Mouse (Mus musculus) myocyte (in vitro differentiated cells): ENCODE data around the gene Sez6l. TPM values are rescaled to one million over a fixed set of nuclear protein-coding genes. Genes with fewer than 3 reads are reported as not detected.

ENCODE experiments used
- H3K27me3 ChIP-seq: one replicate; pipeline ENCODE4 v1.6.1; 2011; ENCODE audit not compliant: control insufficient read depth, insufficient read depth, insufficient read length
- H3K36me3 ChIP-seq: one replicate; pipeline ENCODE4 v1.6.1; 2011; ENCODE audit not compliant: control insufficient read depth, insufficient read depth
- H3K4me2 ChIP-seq: one replicate; pipeline ENCODE4 v1.6.1; 2011; ENCODE audit warnings: low read depth, control low read depth
- H3K4me3 ChIP-seq: one replicate; pipeline ENCODE4 v1.5.1; 2011; ENCODE audit warnings: mild to moderate bottlenecking, control low read depth, moderate library complexity
- H3K79me2 ChIP-seq: one replicate; pipeline ENCODE4 v1.6.1; 2011; ENCODE audit not compliant: control insufficient read depth, insufficient read depth
- H3ac ChIP-seq: one replicate; pipeline ENCODE4 v1.6.1; 2011; ENCODE audit not compliant: control insufficient read depth, insufficient read length
- CEBPB ChIP-seq: IDR thresholded peaks from 2 replicates; pipeline ENCODE4 v1.6.1; 2011; ENCODE audit warnings: mild to moderate bottlenecking, moderate library complexity; ENCODE audit not compliant: poor library complexity, insufficient read depth, severe bottlenecking
- E2F4 ChIP-seq: IDR thresholded peaks from one replicate; pipeline ENCODE4 v1.6.1; 2011; ENCODE audit warnings: mild to moderate bottlenecking, control low read depth, moderate library complexity; ENCODE audit not compliant: insufficient read depth
- MAX ChIP-seq: IDR thresholded peaks from one replicate; pipeline ENCODE4 v1.6.1; 2011; ENCODE audit warnings: low read depth, mild to moderate bottlenecking, control low read depth
- MYOD1 ChIP-seq, 3 experiments: IDR thresholded peaks; one replicate each; pipeline ENCODE4 v1.6.1; 2011; ENCODE audit warnings: control low read depth in 2 of 3, low read depth in 2 of 3, mild to moderate bottlenecking in 2 of 3, moderate library complexity in 1 of 3; ENCODE audit not compliant: insufficient read length in 2 of 3, control insufficient read depth in 1 of 3
- MYOG ChIP-seq, 3 experiments: IDR thresholded peaks; one replicate each; pipeline ENCODE4 v1.6.1; 2011; ENCODE audit warnings: control low read depth in 2 of 3, low read depth in 2 of 3, mild to moderate bottlenecking in 2 of 3; ENCODE audit not compliant: insufficient read length in 2 of 3, control insufficient read depth in 1 of 3, insufficient read depth in 1 of 3
- POLR2A ChIP-seq: IDR thresholded peaks from one replicate; pipeline ENCODE4 v1.6.1; 2011; ENCODE audit warnings: low read depth, mild to moderate bottlenecking, control low read depth, moderate library complexity; ENCODE audit not compliant: insufficient read length
- POLR2AphosphoS2 ChIP-seq: IDR thresholded peaks from one replicate; pipeline ENCODE4 v1.6.1; 2011; ENCODE audit warnings: low read depth, control low read depth; ENCODE audit not compliant: insufficient read length
- REST ChIP-seq: IDR thresholded peaks from one replicate; pipeline ENCODE4 v1.6.1; 2011; ENCODE audit warnings: mild to moderate bottlenecking, control low read depth, moderate library complexity; ENCODE audit not compliant: insufficient read depth, insufficient read length
- SRF ChIP-seq: IDR thresholded peaks from one replicate; pipeline ENCODE4 v1.6.1; 2011; ENCODE audit warnings: low read depth; ENCODE audit not compliant: control insufficient read depth, insufficient read length
- TCF12 ChIP-seq: IDR thresholded peaks from one replicate; pipeline ENCODE4 v1.6.1; 2011; ENCODE audit warnings: mild to moderate bottlenecking, control low read depth; ENCODE audit not compliant: poor library complexity, insufficient read depth, severe bottlenecking
- TCF3 ChIP-seq: IDR thresholded peaks from one replicate; pipeline ENCODE4 v1.6.1; 2011; ENCODE audit warnings: low read depth, control low read depth; ENCODE audit not compliant: insufficient read length
- USF1 ChIP-seq: IDR thresholded peaks from one replicate; pipeline ENCODE4 v1.6.1; 2011; ENCODE audit warnings: low read depth, mild to moderate bottlenecking, control low read depth, moderate library complexity
- polyA plus RNA-seq: library from polyadenylated mRNA; unstranded; fragments of >200 nt; fragmentation: generic; extraction: Trizol; gene quantifications from one replicate; pipeline ENCODE4 v1.2.1, GENCODE M21; 2012; ENCODE audit warnings: missing spikeins

Sez6l gene
- polyA plus RNA-seq, 1 experiment: not detected

GRCm38 (mm10) chr5:112482551-112482950 lies 94.4 kb downstream of the Sez6l start:
- Histone ChIP-seq H3K4me3 (no peak overlapping the region), H3K27me3 (peaks cover 26% of the 10 kb centered on the region), H3K79me2 (no peaks in the 10 kb centered on the region), H3ac (no peak overlapping the region), H3K36me3 (no peaks in the 10 kb centered on the region), H3K4me2 (no peak overlapping the region)
- TF ChIP-seq USF1: no peak
- TF ChIP-seq SRF: no peak
- TF ChIP-seq CEBPB: no peak
- no peak for TF ChIP-seq TCF3
- TF ChIP-seq MYOD1 (IDR thresholded peaks at IDR 0.05; ENCODE audit: control insufficient read depth in 1 of 3, insufficient read length in 2 of 3, low read depth in 2 of 3): no peak
- no peak for TF ChIP-seq REST
- no peak for TF ChIP-seq MAX
- no peak for TF ChIP-seq POLR2AphosphoS2
- TF ChIP-seq MYOG (IDR thresholded peaks at IDR 0.05; ENCODE audit: control insufficient read depth in 1 of 3, insufficient read depth in 1 of 3, insufficient read length in 2 of 3, low read depth in 2 of 3): no peak
- TF ChIP-seq E2F4: no peak
- TF ChIP-seq TCF12: no peak
- no peak for TF ChIP-seq POLR2A

GRCm38 (mm10) chr5:112481946-112482410 lies 95.0 kb downstream of the Sez6l start:
- H3K4me2 ChIP-seq: no peak overlapping the region
- peaks cover 30% of the 10 kb centered on the region for H3K27me3 ChIP-seq
- no peak overlapping the region for H3ac ChIP-seq
- no peak overlapping the region for H3K4me3 ChIP-seq
- H3K36me3 ChIP-seq: no peaks in the 10 kb centered on the region
- TF ChIP-seq REST (no peak), MYOD1 (IDR thresholded peaks at IDR 0.05; ENCODE audit: control insufficient read depth in 1 of 3, insufficient read length in 2 of 3, low read depth in 2 of 3) (no peak), MAX (no peak)
- H3K79me2 ChIP-seq: no peaks in the 10 kb centered on the region

GRCm38 (mm10) chr5:112473453-112473852 lies 103.5 kb downstream of the Sez6l start:
- Histone ChIP-seq H3K4me3 (no peak overlapping the region), H3K4me2 (no peak overlapping the region), H3K79me2 (no peaks in the 10 kb centered on the region), H3K36me3 (no peaks in the 10 kb centered on the region), H3ac (no peak overlapping the region), H3K27me3 (peaks cover 32% of the 10 kb centered on the region)
- TF ChIP-seq CEBPB (no peak), USF1 (no peak), TCF12 (no peak), REST (no peak), SRF (no peak), TCF3 (no peak), MYOD1 (IDR thresholded peaks at IDR 0.05; ENCODE audit: control insufficient read depth in 1 of 3, insufficient read length in 2 of 3, low read depth in 2 of 3) (no peak), POLR2AphosphoS2 (no peak), MAX (no peak), MYOG (IDR thresholded peaks at IDR 0.05; ENCODE audit: control insufficient read depth in 1 of 3, insufficient read depth in 1 of 3, insufficient read length in 2 of 3, low read depth in 2 of 3) (no peak), E2F4 (no peak), POLR2A (no peak)

GRCm38 (mm10) chr5:112470144-112470543 lies 106.8 kb downstream of the Sez6l start:
- TF ChIP-seq E2F4 (no peak), USF1 (no peak), TCF3 (no peak), POLR2AphosphoS2 (no peak), MYOG (IDR thresholded peaks at IDR 0.05; ENCODE audit: control insufficient read depth in 1 of 3, insufficient read depth in 1 of 3, insufficient read length in 2 of 3, low read depth in 2 of 3) (no peak), REST (no peak), TCF12 (no peak), CEBPB (no peak), MYOD1 (IDR thresholded peaks at IDR 0.05; ENCODE audit: control insufficient read depth in 1 of 3, insufficient read length in 2 of 3, low read depth in 2 of 3) (no peak), SRF (no peak)
- no peak overlapping the region for H3K4me2 ChIP-seq
- no peaks in the 10 kb centered on the region for H3K79me2 ChIP-seq
- no peak overlapping the region for H3K4me3 ChIP-seq
- H3ac ChIP-seq: no peak overlapping the region
- peaks cover 30% of the 10 kb centered on the region for H3K27me3 ChIP-seq
- H3K36me3 ChIP-seq: no peaks in the 10 kb centered on the region

- H3K4me2 ChIP-seq: no peak overlapping the region
- no peak overlapping the region for H3ac ChIP-seq
- H3K27me3 ChIP-seq: peaks cover 38% of the 10 kb centered on the region
- no peaks in the 10 kb centered on the region for H3K36me3 ChIP-seq
- H3K79me2 ChIP-seq: no peaks in the 10 kb centered on the region
- H3K4me3 ChIP-seq: no peak overlapping the region
- TF ChIP-seq SRF: no peak
- TF ChIP-seq POLR2A: no peak
- TF ChIP-seq TCF12: no peak
- no peak for TF ChIP-seq MYOD1 (IDR thresholded peaks at IDR 0.05; ENCODE audit: control insufficient read depth in 1 of 3, insufficient read length in 2 of 3, low read depth in 2 of 3)
- no peak for TF ChIP-seq MYOG (IDR thresholded peaks at IDR 0.05; ENCODE audit: control insufficient read depth in 1 of 3, insufficient read depth in 1 of 3, insufficient read length in 2 of 3, low read depth in 2 of 3)
- no peak for TF ChIP-seq E2F4
- no peak for TF ChIP-seq CEBPB
- TF ChIP-seq USF1: no peak
- no peak for TF ChIP-seq MAX
Measured at GRCm38 (mm10) chr5:112468986-112469581, 107.9 kb downstream of the Sez6l start.
